Comparison of ENCODE assay signal across 22 mouse cellular contexts in the genomic region with DNA sequence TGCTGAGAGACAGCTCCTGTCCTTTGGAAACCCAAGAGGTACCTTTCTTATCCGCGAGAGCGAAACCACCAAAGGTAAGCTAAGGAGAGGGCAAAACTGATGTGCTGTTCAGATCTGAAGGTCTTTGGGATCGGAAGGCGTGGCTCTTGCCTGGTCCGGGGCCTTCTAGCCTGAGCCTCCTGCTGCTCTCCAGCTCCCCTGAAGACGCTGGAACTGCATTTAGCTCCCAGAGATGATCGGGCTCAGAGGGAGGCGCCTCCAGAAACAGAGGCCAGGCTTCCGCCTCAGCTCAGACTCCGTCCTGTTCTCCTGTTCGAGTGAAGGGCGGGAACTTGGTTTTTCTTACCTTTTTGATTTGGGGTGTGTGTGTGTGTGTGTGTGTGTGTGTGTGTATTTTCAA.
DNase-seq lines count a peak whose midpoint lies in the region; ATAC-seq and TF ChIP-seq lines count a peak whose summit lies in the region.
"Had no signal": no experiment of that assay in that cellular context is flagged by ENCODE, and none has a peak within 500 bp of the region (broad histone marks: within the 10 kb centered on the region; RNA-seq: fewer than 3 reads in every experiment).

No protein-coding gene starts in this region.

- no peak overlapping the region for H3K4me2 ChIP-seq in forebrain, embryonic 13.5 days
- no peak overlapping the region for H3K4me2 ChIP-seq in forebrain, embryonic 12.5 days
- no peak overlapping the region for H3K4me2 ChIP-seq in kidney, embryonic 15.5 days
- no peak overlapping the region for H3K4me2 ChIP-seq in myocyte (ENCODE audit: low read depth)
- H3K4me2 ChIP-seq: limb, embryonic 15.5 days; lung, embryonic 14.5 days; neural tube, embryonic 12.5 days had no signal

- no peaks in the 10 kb centered on the region for H3K79me2 ChIP-seq in myocyte (ENCODE audit: control insufficient read depth, insufficient read depth)

- H3K4me3 ChIP-seq in forebrain, embryonic 13.5 days, result no peak overlapping the region
- H3K4me3 ChIP-seq in forebrain, embryonic 12.5 days (replicated peaks), result no peak overlapping the region
- H3K4me3 ChIP-seq in kidney, embryonic 15.5 days (replicated peaks), result no peak overlapping the region
- H3K4me3 ChIP-seq in myocyte, result no peak overlapping the region
- H3K4me3 ChIP-seq: forebrain, embryonic 10.5 days; gastrocnemius, adult 2 months; left cerebral cortex, adult 2 months; limb, embryonic 15.5 days; neural tube, embryonic 12.5 days had no signal

- TF ChIP-seq POLR2A in myocyte (IDR thresholded peaks at IDR 0.05; ENCODE audit: insufficient read length, low read depth), result no peak

- H3ac ChIP-seq in myocyte (ENCODE audit: control insufficient read depth, insufficient read length), result no peak overlapping the region

- H3K27ac ChIP-seq in forebrain, embryonic 13.5 days, result 0 out of 2 replicates have a peak overlapping the region, but pooled peaks have one; percentile 32
- H3K27ac ChIP-seq in forebrain, embryonic 12.5 days, result no peak overlapping the region
- peak overlapping the region; percentile 15; the same call in 1 of the 2 replicates for H3K27ac ChIP-seq in kidney, embryonic 15.5 days
- H3K27ac ChIP-seq: gastrocnemius, adult 2 months; left cerebral cortex, adult 2 months; limb, embryonic 15.5 days; liver, embryonic 14.5 days; neural tube, embryonic 12.5 days had no signal

- H3K9me3 ChIP-seq in forebrain, embryonic 13.5 days (replicated peaks), result no peaks in the 10 kb centered on the region
- H3K9me3 ChIP-seq in forebrain, embryonic 12.5 days, result no peaks in the 10 kb centered on the region
- no peaks in the 10 kb centered on the region for H3K9me3 ChIP-seq in kidney, embryonic 15.5 days (replicated peaks)
- H3K9me3 ChIP-seq: forebrain, embryonic 10.5 days; limb, embryonic 15.5 days; neural tube, embryonic 12.5 days had no signal

- H3K27me3 ChIP-seq in forebrain, embryonic 13.5 days, result no peaks in the 10 kb centered on the region
- H3K27me3 ChIP-seq in forebrain, embryonic 12.5 days, result no peaks in the 10 kb centered on the region
- no peaks in the 10 kb centered on the region for H3K27me3 ChIP-seq in kidney, embryonic 15.5 days
- no peaks in the 10 kb centered on the region for H3K27me3 ChIP-seq in myocyte (ENCODE audit: control insufficient read depth, insufficient read depth, insufficient read length)
- H3K27me3 ChIP-seq: limb, embryonic 15.5 days; neural tube, embryonic 12.5 days had no signal

- DNase-seq in kidney, adult 11 months, result no peak
- DNase-seq in R1 (ENCODE audit: low read depth, low spot score), result peak; percentile 70
- DNase-seq in heart, postnatal 36 days, result no peak
- DNase-seq: adrenal gland, adult 2 months; cerebellum, adult 11 months; cerebellum, adult 9-11 months; gastrocnemius, adult 2 months; kidney, postnatal 4 days; layer of hippocampus, adult 9-11 months; lung, embryonic 14.5 days; right cerebral cortex, adult 18-20 months had no signal

- H3K36me3 ChIP-seq in forebrain, embryonic 13.5 days (ENCODE audit: poor library complexity, severe bottlenecking), result peaks cover 48% of the 10 kb centered on the region
- H3K36me3 ChIP-seq in forebrain, embryonic 12.5 days (replicated peaks), result peaks cover 34% of the 10 kb centered on the region
- peaks cover 21% of the 10 kb centered on the region for H3K36me3 ChIP-seq in kidney, embryonic 15.5 days
- peaks cover 64% of the 10 kb centered on the region for H3K36me3 ChIP-seq in myocyte (ENCODE audit: control insufficient read depth, insufficient read depth)

- WGBS in forebrain, embryonic 13.5 days, result 87% methylated on average over 13 of the region's 13 CpGs
- WGBS in forebrain, embryonic 12.5 days, result 85% methylated on average over 13 of the region's 13 CpGs
- 92% methylated on average over 13 of the region's 13 CpGs for WGBS in kidney, embryonic 15.5 days

- H3K4me1 ChIP-seq in forebrain, embryonic 13.5 days, result peaks cover 39% of the 10 kb centered on the region
- H3K4me1 ChIP-seq in forebrain, embryonic 12.5 days, result peaks cover 31% of the 10 kb centered on the region
- peaks cover 62% of the 10 kb centered on the region for H3K4me1 ChIP-seq in kidney, embryonic 15.5 days

- intact Hi-C loops in heart, postnatal 36 days (cut with DNase I), result no loop called here

- ATAC-seq in forebrain, embryonic 13.5 days, result no peak
- no peak for ATAC-seq in forebrain, embryonic 12.5 days (ENCODE audit: low FRiP score)
- no peak for ATAC-seq in kidney, embryonic 15.5 days (replicated peaks; ENCODE audit: low FRiP score)
- no peak for ATAC-seq in frontal cortex, adult (ENCODE audit: low TSS enrichment)
- ATAC-seq: intestine, postnatal 0 days had no signal

- H3K9ac ChIP-seq in forebrain, embryonic 13.5 days, result no peak overlapping the region
- no peak overlapping the region for H3K9ac ChIP-seq in forebrain, embryonic 12.5 days
- no peak overlapping the region for H3K9ac ChIP-seq in kidney, embryonic 15.5 days
- H3K9ac ChIP-seq: limb, embryonic 15.5 days; liver, embryonic 14.5 days; lung, embryonic 14.5 days; neural tube, embryonic 12.5 days had no signal

TF ChIP-seq in myocyte, 11 proteins besides CTCF, POLR2A, EP300 and RAD21:
- TF ChIP-seq TCF3 (IDR thresholded peaks at IDR 0.05; ENCODE audit: insufficient read length, low read depth), result no peak
- peak; percentile 10 for TF ChIP-seq POLR2AphosphoS2 (IDR thresholded peaks at IDR 0.05; ENCODE audit: insufficient read length, low read depth)
